Mouse (Mus musculus) erythroblast, embryonic 14.5 days (primary cell): ENCODE data around the gene Oma1.

Experiments used
- GATA1 ChIP-seq: IDR thresholded peaks from 2 replicates; pipeline ENCODE4 v1.6.1; 2012; ENCODE audit warnings: low read length, inconsistent platforms, mixed read lengths
- TAL1 ChIP-seq: IDR thresholded peaks from 3 replicates; pipeline ENCODE4 v1.6.1; 2012; ENCODE audit warnings: low read length, inconsistent platforms, mixed read lengths

GRCm38 (mm10) chr4:103290763-103291162 lies 22.8 kb upstream of the Oma1 start, which contains the start of gene 4921539E11Rik:
- TF ChIP-seq GATA1 = no peak
- no peak for TF ChIP-seq TAL1
